8 mouse cellular contexts compared by ENCODE assay signal in genomic region chr5:122048252-122048651, GRCm38 (mm10). TPM values are rescaled to one million over a fixed set of nuclear protein-coding genes. Genes with fewer than 3 reads are reported as not detected.
DNase-seq lines count a peak whose midpoint lies in the region; ATAC-seq lines count a peak whose summit lies in the region.

No protein-coding gene starts in this region.

- intact Hi-C loops in heart, postnatal 10 days (cut with DNase I), result no loop called here

- no peak for DNase-seq in heart, postnatal 10 days
- no peak for DNase-seq in embryonic facial prominence, embryonic 11.5 days (ENCODE audit: low spot score)
- DNase-seq in hindbrain, embryonic 14.5 days (ENCODE audit: low spot score), result no peak
- DNase-seq in natural killer cell, adult 2 months (ENCODE audit: low spot score in 2 of 2), result no peak
- no peak for DNase-seq in frontal cortex, postnatal 36 days (ENCODE audit: low spot score in 2 of 2)
- no peak for DNase-seq in thymus, postnatal 14 days

- no peaks in the 10 kb centered on the region for H3K36me3 ChIP-seq in heart, embryonic 15.5 days
- H3K36me3 ChIP-seq in embryonic facial prominence, embryonic 11.5 days (replicated peaks; ENCODE audit: control insufficient read depth, insufficient read depth, low read depth, low read length), result no peaks in the 10 kb centered on the region
- H3K36me3 ChIP-seq in hindbrain, embryonic 14.5 days (replicated peaks; ENCODE audit: control insufficient read depth, insufficient read depth), result no peaks in the 10 kb centered on the region
- no peaks in the 10 kb centered on the region for H3K36me3 ChIP-seq in midbrain, embryonic 15.5 days (replicated peaks)

- no peak overlapping the region for H3K27ac ChIP-seq in heart, embryonic 15.5 days
- H3K27ac ChIP-seq in embryonic facial prominence, embryonic 11.5 days (replicated peaks; ENCODE audit: low read depth, low read length), result no peak overlapping the region
- H3K27ac ChIP-seq in hindbrain, embryonic 14.5 days, result peak overlapping the region; percentile 97
- peak overlapping the region; percentile 94 for H3K27ac ChIP-seq in midbrain, embryonic 15.5 days

- H3K4me2 ChIP-seq in heart, embryonic 15.5 days, result peak overlapping the region; percentile 94
- peak overlapping the region; percentile 22; the same call in 1 of the 2 replicates for H3K4me2 ChIP-seq in embryonic facial prominence, embryonic 11.5 days (ENCODE audit: low read depth, low read length)
- H3K4me2 ChIP-seq in hindbrain, embryonic 14.5 days (replicated peaks), result peak overlapping the region; percentile 85
- peak overlapping the region; percentile 88 for H3K4me2 ChIP-seq in midbrain, embryonic 15.5 days

- no peak overlapping the region for H3K9ac ChIP-seq in heart, embryonic 15.5 days
- H3K9ac ChIP-seq in embryonic facial prominence, embryonic 11.5 days (replicated peaks; ENCODE audit: low read length), result peak overlapping the region; percentile 8
- peak overlapping the region; percentile 84 for H3K9ac ChIP-seq in hindbrain, embryonic 14.5 days
- H3K9ac ChIP-seq in midbrain, embryonic 15.5 days, result peak overlapping the region; percentile 74

- H3K9me3 ChIP-seq in heart, embryonic 15.5 days (replicated peaks), result no peaks in the 10 kb centered on the region
- H3K9me3 ChIP-seq in embryonic facial prominence, embryonic 11.5 days (replicated peaks; ENCODE audit: control insufficient read depth, low read length), result no peaks in the 10 kb centered on the region
- no peaks in the 10 kb centered on the region for H3K9me3 ChIP-seq in hindbrain, embryonic 14.5 days (ENCODE audit: control insufficient read depth, low read length)
- no peaks in the 10 kb centered on the region for H3K9me3 ChIP-seq in midbrain, embryonic 15.5 days

- WGBS in heart, embryonic 15.5 days, result 9% methylated on average over 20 of the region's 20 CpGs
- 3% methylated on average over 20 of the region's 20 CpGs for WGBS in embryonic facial prominence, embryonic 11.5 days
- WGBS in hindbrain, embryonic 14.5 days, result 1% methylated on average over 20 of the region's 20 CpGs
- WGBS in midbrain, embryonic 15.5 days, result 2% methylated on average over 20 of the region's 20 CpGs

- H3K4me3 ChIP-seq in heart, embryonic 15.5 days, result peak overlapping the region; percentile 85
- peak overlapping the region; percentile 78; the same call in 1 of the 2 replicates for H3K4me3 ChIP-seq in embryonic facial prominence, embryonic 11.5 days (ENCODE audit: low read depth, low read length)
- peak overlapping the region; percentile 79 for H3K4me3 ChIP-seq in hindbrain, embryonic 14.5 days (replicated peaks; ENCODE audit: low read length)
- H3K4me3 ChIP-seq in midbrain, embryonic 15.5 days, result peak overlapping the region; percentile 65

- H3K27me3 ChIP-seq in heart, embryonic 15.5 days, result peaks cover 43% of the 10 kb centered on the region
- peaks cover 29% of the 10 kb centered on the region for H3K27me3 ChIP-seq in embryonic facial prominence, embryonic 11.5 days (ENCODE audit: control insufficient read depth, insufficient read depth, low read length)
- H3K27me3 ChIP-seq in hindbrain, embryonic 14.5 days (ENCODE audit: control insufficient read depth, insufficient read depth, low read length), result no peaks in the 10 kb centered on the region
- no peaks in the 10 kb centered on the region; the same call in 1 of the 2 replicates for H3K27me3 ChIP-seq in midbrain, embryonic 15.5 days (replicated peaks)

- peaks cover 36% of the 10 kb centered on the region for H3K4me1 ChIP-seq in heart, embryonic 15.5 days (replicated peaks)
- peaks cover 6% of the 10 kb centered on the region for H3K4me1 ChIP-seq in embryonic facial prominence, embryonic 11.5 days (ENCODE audit: control insufficient read depth, insufficient read depth, low read length)
- peaks cover 47% of the 10 kb centered on the region for H3K4me1 ChIP-seq in hindbrain, embryonic 14.5 days (replicated peaks; ENCODE audit: control insufficient read depth, insufficient read depth, low read length)
- H3K4me1 ChIP-seq in midbrain, embryonic 15.5 days, result peaks cover 54% of the 10 kb centered on the region

- no peak for ATAC-seq in heart, embryonic 15.5 days (replicated peaks; ENCODE audit: insufficient number of reproducible peaks, insufficient read depth, low FRiP score, low read depth)
- ATAC-seq in embryonic facial prominence, embryonic 11.5 days (replicated peaks; ENCODE audit: insufficient number of reproducible peaks, low FRiP score, low TSS enrichment, low read depth), result no peak
- ATAC-seq in hindbrain, embryonic 14.5 days (ENCODE audit: low FRiP score), result no peak
- ATAC-seq in midbrain, embryonic 15.5 days (replicated peaks), result 0 out of 2 replicates have a peak, but pooled peaks have one; percentile 12

RNA-seq across cellular contexts. Expression of gene Cux2, which starts 1.6 kb away (rescaled TPM):
- 3.9 and 4.1 TPM in 2 replicates for polyA plus RNA-seq in heart, embryonic 15.5 days (2015; fragmentation: Nextera tagmentation; extraction: Ambion mirVana)
- 10 to 100 TPM; 13.1 to 17.5 TPM for total RNA-seq in heart, postnatal 10 days (2021)
- polyA plus RNA-seq in embryonic facial prominence, embryonic 11.5 days (2014; fragmentation: Nextera tagmentation; extraction: Ambion mirVana), result 4.5 and 6.2 TPM in 2 replicates
- 25.5 and 28.1 TPM in 2 replicates for polyA plus RNA-seq in hindbrain, embryonic 14.5 days (2014; fragmentation: Nextera tagmentation; extraction: Ambion mirVana)
- 24.7 and 27.3 TPM in 2 replicates for polyA plus RNA-seq in midbrain, embryonic 15.5 days (2015; fragmentation: Nextera tagmentation; extraction: Ambion mirVana)

RNA-seq across cellular contexts. Expression of gene Myl2, which starts 52.5 kb away (rescaled TPM):
- 7,334 and 9,932 TPM in 2 replicates for polyA plus RNA-seq in heart, embryonic 15.5 days (2015; fragmentation: Nextera tagmentation; extraction: Ambion mirVana)
- over 10,000 TPM; 18,908 to 21,159 TPM for total RNA-seq in heart, postnatal 10 days (2021)
- polyA plus RNA-seq in embryonic facial prominence, embryonic 11.5 days (2014; fragmentation: Nextera tagmentation; extraction: Ambion mirVana), result 14.5 and 37.6 TPM in 2 replicates
- polyA plus RNA-seq in hindbrain, embryonic 14.5 days (2014; fragmentation: Nextera tagmentation; extraction: Ambion mirVana), result 0.80 and 0.86 TPM in 2 replicates
- 0.71 and 6.6 TPM in 2 replicates for polyA plus RNA-seq in midbrain, embryonic 15.5 days (2015; fragmentation: Nextera tagmentation; extraction: Ambion mirVana)

Comparison
In these comparisons a context has a peak if more than half of its experiments do, and no peak if none do; other contexts are left out.
1. H3K27ac ChIP-seq: peak in hindbrain, embryonic 14.5 days (single experiment) and midbrain, embryonic 15.5 days (single experiment); none in heart, embryonic 15.5 days (single experiment) and embryonic facial prominence, embryonic 11.5 days (single experiment).
2. H3K4me2 ChIP-seq: peak in every context shown above with its lines; median percentile 94 in heart, embryonic 15.5 days; 88 in midbrain, embryonic 15.5 days; 85 in hindbrain, embryonic 14.5 days; 22 in embryonic facial prominence, embryonic 11.5 days.
3. RNA of gene Myl2, which starts 52.5 kb away (polyA plus RNA-seq): 7,334 to 9,932 TPM in heart, embryonic 15.5 days; 14.5 to 37.6 TPM in embryonic facial prominence, embryonic 11.5 days, 0.80 to 0.86 TPM in hindbrain, embryonic 14.5 days and 0.71 to 6.6 TPM in midbrain, embryonic 15.5 days; every median in the first group is over 100 times any median in the second.
4. Peak in every context shown above with its lines, with median percentiles within 50 percentile points of each other: H3K4me3 ChIP-seq.